Mouse (Mus musculus) cortical plate, adult 2 months (tissue): ENCODE results near the gene Ppbp.

ENCODE experiments used
- CTCF ChIP-seq: fragments of 200-500 bp; IDR thresholded peaks from 2 replicates; pipeline ENCODE4 v1.5.1; 2011; ENCODE audit warnings: mild to moderate bottlenecking, control low read depth, low read length; ENCODE audit not compliant: insufficient read depth; ENCODE audit errors: extremely low read depth
- POLR2A ChIP-seq: fragments of 200-500 bp; IDR thresholded peaks from 2 replicates; pipeline ENCODE4 v1.6.1; 2011; ENCODE audit warnings: mild to moderate bottlenecking, low read length, control low read depth; ENCODE audit not compliant: insufficient read depth; ENCODE audit errors: extremely low read depth

DNA sequence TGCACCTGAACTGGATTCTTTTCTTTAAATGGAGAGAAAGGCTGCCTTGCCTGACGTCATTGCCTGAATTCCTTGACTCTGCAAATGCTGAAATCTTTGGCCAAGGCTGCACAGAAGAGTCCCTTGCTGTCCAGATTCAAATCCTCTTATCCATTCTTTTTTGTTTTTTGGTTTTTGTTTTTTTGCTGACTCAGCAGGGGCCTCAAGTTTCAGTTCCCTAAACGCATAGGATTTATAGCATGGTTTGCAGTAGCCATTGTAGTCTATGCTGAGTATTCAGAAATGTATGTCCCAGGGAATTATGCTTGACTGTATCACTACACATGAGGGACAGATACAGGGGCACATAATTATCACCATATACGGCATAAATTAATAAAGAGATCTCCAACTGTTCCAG is 3.1 kb downstream of the Ppbp start:
- TF ChIP-seq CTCF (no peak), POLR2A (no peak)
